Mouse (Mus musculus) lung, postnatal 0 days (tissue): ENCODE measurements around the gene Rpsa. TPM values are rescaled to one million over a fixed set of nuclear protein-coding genes. Genes with fewer than 3 reads are reported as not detected.
A peak's percentile ranks its signal among the peaks of the same experiment; 100 is the strongest.
"Not testable (repeated sequence)": the region's sequence is repeated elsewhere in the genome, so short reads cannot be mapped to it uniquely, and the experiment has no call there.

Experiments
- ATAC-seq: fragments of 200-750 bp; cut with Nextera tagmentation; 2 replicates; pipeline ENCODE4 v1.8.0; 2017; ENCODE audit warnings: moderate library complexity
- DNase-seq: peaks from one replicate; pipeline ENCODE4 v3.0.0-alpha.2; 2016; ENCODE audit warnings: low spot score
- H3K27ac ChIP-seq: fragments of 300-500 bp; sonication (generic); 2 replicates; pipeline ENCODE4 v1.5.1; 2014; ENCODE audit warnings: antibody characterized with exemption, mild to moderate bottlenecking, low read length, mixed read lengths
- H3K27me3 ChIP-seq: fragments of 300-500 bp; sonication (generic); replicated peaks from 2 replicates; pipeline ENCODE4 v1.6.1; 2014; ENCODE audit warnings: low read length, mixed read lengths; ENCODE audit not compliant: insufficient read depth
- H3K36me3 ChIP-seq: fragments of 300-500 bp; sonication (generic); 2 replicates; pipeline ENCODE4 v1.6.1; 2014; ENCODE audit warnings: low read length, mixed read lengths; ENCODE audit not compliant: insufficient read depth
- H3K4me1 ChIP-seq: fragments of 300-500 bp; sonication (generic); 2 replicates; pipeline ENCODE4 v1.6.1; 2014; ENCODE audit warnings: antibody characterized with exemption, low read depth, low read length, mixed read lengths; ENCODE audit not compliant: insufficient read depth
- H3K4me2 ChIP-seq: fragments of 300-500 bp; sonication (generic); replicated peaks from 2 replicates; pipeline ENCODE4 v1.6.1; 2014; ENCODE audit warnings: low read depth, mild to moderate bottlenecking, low read length, moderate library complexity, mixed read lengths
- H3K4me3 ChIP-seq: fragments of 300-500 bp; sonication (generic); 2 replicates; pipeline ENCODE4 v1.5.1; 2014; ENCODE audit warnings: low read depth, low read length
- H3K9ac ChIP-seq: fragments of 300-500 bp; sonication (generic); replicated peaks from 2 replicates; pipeline ENCODE4 v1.6.1; 2014; ENCODE audit warnings: low read depth, mild to moderate bottlenecking
- H3K9me3 ChIP-seq: fragments of 300-500 bp; sonication (generic); 2 replicates; pipeline ENCODE4 v1.6.1; 2016; ENCODE audit warnings: low read length, mixed read lengths
- CTCF ChIP-seq: IDR thresholded peaks from 2 replicates; pipeline ENCODE4 v1.5.1; 2016; ENCODE audit warnings: antibody characterized with exemption, mild to moderate bottlenecking
- EP300 ChIP-seq: IDR thresholded peaks from 2 replicates; pipeline ENCODE4 v1.6.1; 2016; ENCODE audit warnings: antibody characterized with exemption, mild to moderate bottlenecking, control low read depth
- WGBS: fragments of 180-500 bp; shearing (Covaris S2); extraction: QIAGEN DNeasy Blood & Tissue Kit; methylation state at CpG from one replicate; pipeline ENCODE4 v1.1.7; 2014; 5-methylcytosine and 5-hydroxymethylcytosine counted together
- polyA plus RNA-seq: library from polyadenylated mRNA; unstranded; fragments of >200 nt; fragmentation: Nextera tagmentation; extraction: Ambion mirVana; gene quantifications from 2 replicates; pipeline ENCODE4 v1.2.1, GENCODE M21; 2015

The Rpsa gene
- polyA plus RNA-seq, 1 experiment from 2014 or later, result 675 TPM

DNA sequence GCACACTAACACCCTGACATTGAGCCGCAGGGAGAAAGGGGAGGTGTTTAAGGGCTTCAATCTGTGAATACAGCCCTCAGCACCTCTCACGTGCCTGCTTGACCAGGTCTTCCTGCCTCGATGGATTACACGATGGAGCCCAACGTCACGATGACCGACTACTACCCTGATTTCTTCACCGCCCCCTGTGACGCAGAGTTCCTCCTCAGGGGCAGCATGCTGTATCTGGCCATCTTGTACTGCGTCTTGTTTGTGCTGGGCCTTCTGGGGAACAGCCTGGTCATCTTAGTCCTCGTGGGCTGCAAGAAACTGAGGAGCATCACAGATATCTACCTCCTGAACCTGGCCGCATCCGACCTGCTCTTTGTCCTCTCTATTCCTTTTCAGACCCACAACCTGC, 33.8 kb upstream of the Rpsa start:
- Histone ChIP-seq H3K9ac (no peak overlapping the region), H3K36me3 (no peaks in the 10 kb centered on the region), H3K4me2 (no peak overlapping the region), H3K27me3 (no peaks in the 10 kb centered on the region), H3K4me3 (no peak overlapping the region), H3K9me3 (no peaks in the 10 kb centered on the region), H3K4me1 (no peaks in the 10 kb centered on the region), H3K27ac (no peak overlapping the region)
- 85% methylated on average over 13 of the region's 13 CpGs for WGBS
- no peak for DNase-seq
- ATAC-seq, result no peak
- no peak for TF ChIP-seq CTCF
- TF ChIP-seq EP300, result no peak

DNA sequence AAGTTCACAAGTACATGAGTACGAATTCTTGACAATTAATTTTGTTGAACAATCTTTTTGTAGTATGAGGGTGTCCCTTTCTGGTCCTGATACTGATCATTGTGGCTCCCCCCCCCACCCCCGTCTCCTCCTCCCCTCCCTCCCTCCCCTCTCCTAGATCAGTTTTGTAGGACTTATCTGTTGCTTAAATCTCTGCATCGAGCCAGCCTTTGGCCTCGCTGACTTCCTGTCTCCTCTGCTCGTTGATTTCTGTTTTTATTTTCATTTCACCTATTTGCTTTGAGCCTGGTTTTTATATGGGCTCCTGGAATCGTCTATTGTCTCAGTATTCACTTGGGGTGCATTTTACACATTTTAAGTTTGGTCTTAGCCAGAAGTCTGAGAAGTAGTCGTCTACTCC, 31.6 kb upstream of the Rpsa start:
- Histone ChIP-seq H3K27ac (no peak overlapping the region), H3K9me3 (no peaks in the 10 kb centered on the region), H3K4me2 (no peak overlapping the region), H3K4me1 (no peaks in the 10 kb centered on the region), H3K27me3 (no peaks in the 10 kb centered on the region), H3K36me3 (no peaks in the 10 kb centered on the region), H3K4me3 (no peak overlapping the region), H3K9ac (no peak overlapping the region)
- ATAC-seq, result no peak
- no peak for TF ChIP-seq EP300
- no peak for TF ChIP-seq CTCF
- no peak for DNase-seq
- WGBS, result 47% methylated on average over 7 of the region's 7 CpGs

DNA sequence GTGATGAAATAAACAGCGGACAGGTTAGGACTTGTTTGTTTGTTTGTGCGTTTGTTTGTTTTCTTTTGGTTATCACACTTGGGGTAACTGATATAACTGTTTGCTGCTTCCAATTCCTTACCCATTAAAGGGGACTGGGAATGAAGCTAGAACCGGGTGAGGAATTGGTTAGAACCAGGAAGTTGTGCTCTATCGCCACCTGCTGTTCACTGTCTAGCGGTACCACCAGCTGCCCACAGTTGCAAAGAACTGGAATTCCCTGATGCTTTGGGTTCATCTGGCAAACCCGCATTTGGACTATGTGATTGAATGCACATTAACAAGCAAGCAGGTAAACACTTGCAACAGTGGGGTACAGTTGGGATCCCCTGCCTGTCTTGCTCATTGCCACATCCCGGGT, 28.8 kb upstream of the Rpsa start:
- 21% methylated on average over 7 of the region's 7 CpGs for WGBS
- H3K4me1 ChIP-seq, result no peaks in the 10 kb centered on the region
- TF ChIP-seq EP300 (no peak), CTCF (peak; percentile 88)
- H3K4me2 ChIP-seq, result no peak overlapping the region
- H3K27me3 ChIP-seq, result no peaks in the 10 kb centered on the region
- no peaks in the 10 kb centered on the region for H3K9me3 ChIP-seq
- H3K9ac ChIP-seq, result no peak overlapping the region
- H3K36me3 ChIP-seq, result no peaks in the 10 kb centered on the region
- H3K4me3 ChIP-seq, result no peak overlapping the region
- no peak overlapping the region for H3K27ac ChIP-seq
- peak; percentile 78 for DNase-seq
- no peak for ATAC-seq

DNA sequence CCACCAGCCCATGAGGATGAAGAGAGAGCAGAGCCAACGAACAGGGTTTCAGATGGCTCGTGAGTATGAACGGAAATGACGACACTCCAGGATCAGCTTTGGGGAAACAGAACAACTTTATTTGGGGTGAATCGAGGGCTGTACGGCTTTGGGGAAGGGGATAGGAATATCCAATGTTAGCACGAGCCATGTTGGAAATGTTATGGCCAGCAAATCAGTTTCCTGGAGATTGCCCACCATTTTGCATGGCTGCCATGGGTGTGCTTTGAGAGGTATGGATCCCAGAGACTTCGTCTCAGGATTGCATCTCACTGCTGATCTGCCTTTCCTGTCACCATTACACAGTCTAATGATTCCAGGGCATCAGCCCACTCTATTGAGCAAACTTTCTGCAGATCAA, 28.2 kb upstream of the Rpsa start:
- Histone ChIP-seq H3K36me3 (no peaks in the 10 kb centered on the region), H3K4me2 (no peak overlapping the region), H3K27me3 (no peaks in the 10 kb centered on the region), H3K9ac (no peak overlapping the region), H3K4me3 (no peak overlapping the region), H3K4me1 (no peaks in the 10 kb centered on the region), H3K27ac (no peak overlapping the region), H3K9me3 (no peaks in the 10 kb centered on the region)
- DNase-seq (no peak), ATAC-seq (no peak)
- 85% methylated on average over 8 of the region's 8 CpGs for WGBS
- no peak for TF ChIP-seq EP300
- TF ChIP-seq CTCF, result no peak

DNA sequence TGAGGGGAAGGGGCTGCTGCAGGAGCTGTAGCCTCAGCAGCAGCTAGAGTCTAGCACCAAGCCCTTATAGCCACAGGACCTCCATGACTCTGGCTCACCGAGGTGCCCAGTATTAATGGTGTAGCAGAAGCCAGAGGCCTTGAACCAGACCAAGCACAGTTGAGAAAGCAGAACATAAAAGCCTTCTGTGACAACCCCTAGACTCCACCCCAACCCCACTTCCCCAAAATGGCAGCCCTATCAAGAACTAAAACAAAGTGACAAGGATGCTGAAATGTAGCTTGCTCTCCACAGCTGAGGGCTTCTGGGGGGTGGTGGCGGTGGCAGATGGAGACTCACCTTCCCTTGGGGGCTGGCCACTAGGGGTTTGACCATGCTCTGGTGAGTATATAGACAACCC, 26.3 kb upstream of the Rpsa start:
- no peak for DNase-seq
- Histone ChIP-seq H3K9ac (no peak overlapping the region), H3K9me3 (no peaks in the 10 kb centered on the region), H3K27ac (no peak overlapping the region), H3K36me3 (no peaks in the 10 kb centered on the region), H3K4me3 (no peak overlapping the region), H3K4me1 (no peaks in the 10 kb centered on the region), H3K4me2 (no peak overlapping the region), H3K27me3 (no peaks in the 10 kb centered on the region)
- ATAC-seq, result no peak
- 88% methylated on average over 2 of the region's 2 CpGs for WGBS
- TF ChIP-seq EP300 (no peak), CTCF (no peak)

DNA sequence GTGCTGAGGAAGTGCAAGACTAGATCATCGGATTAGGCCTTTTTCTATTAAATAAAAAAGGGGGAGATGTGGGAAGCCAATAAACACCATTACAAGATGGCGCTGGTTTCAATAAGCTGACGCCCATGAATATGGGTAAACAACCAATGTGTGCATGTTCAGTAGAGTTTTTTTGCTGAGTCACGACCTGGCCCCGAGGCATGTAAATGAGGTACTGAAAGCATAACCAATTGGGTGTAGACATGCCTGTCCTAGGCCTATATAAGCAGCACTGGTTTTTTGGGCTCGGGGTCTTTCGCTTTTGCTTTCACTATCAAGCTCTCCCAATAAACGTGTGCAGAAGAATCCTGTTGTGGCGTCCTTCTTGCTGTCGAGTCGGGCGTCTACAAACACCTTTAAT, 18.5 kb upstream of the Rpsa start:
- 94% methylated on average over 12 of the region's 12 CpGs for WGBS
- not testable (repeated sequence) for H3K9ac ChIP-seq, H3K4me3 ChIP-seq, H3K4me2 ChIP-seq, H3K4me1 ChIP-seq, ATAC-seq, DNase-seq, H3K27ac ChIP-seq, H3K36me3 ChIP-seq, H3K27me3 ChIP-seq, H3K9me3 ChIP-seq
